Comparison of ENCODE assay signal across 8 mouse cellular contexts in genomic region chr9:56507682-56508061, GRCm38 (mm10).
DNase-seq lines count a peak whose midpoint lies in the region; ATAC-seq and TF ChIP-seq lines count a peak whose summit lies in the region.

No protein-coding gene starts in this region.

- peaks cover 79% of the 10 kb centered on the region for H3K4me1 ChIP-seq in E14TG2a.4 (replicated peaks; ENCODE audit: low read depth, low read length)
- peaks cover 48% of the 10 kb centered on the region for H3K4me1 ChIP-seq in hindbrain, embryonic 13.5 days (replicated peaks)

- no peaks in the 10 kb centered on the region; the same call in 1 of the 2 replicates for H3K27me3 ChIP-seq in E14TG2a.4 (ENCODE audit: insufficient read depth, low read length)
- no peaks in the 10 kb centered on the region for H3K27me3 ChIP-seq in hindbrain, embryonic 13.5 days

- peak overlapping the region; percentile 78 for H3K4me3 ChIP-seq in E14TG2a.4 (replicated peaks; ENCODE audit: low read length)
- H3K4me3 ChIP-seq in hindbrain, embryonic 13.5 days, result peak overlapping the region; percentile 31

- no peak for ATAC-seq in hindbrain, embryonic 13.5 days (ENCODE audit: low FRiP score)

- H3K9ac ChIP-seq in hindbrain, embryonic 13.5 days, result peak overlapping the region; percentile 67; the same call in 1 of the 2 replicates

- no peak for TF ChIP-seq CTCF in E14TG2a.4 (conservative IDR thresholded peaks at IDR 0.05; ENCODE audit: low read length)

- peak overlapping the region; percentile 95 for H3K27ac ChIP-seq in hindbrain, embryonic 13.5 days

- H3K9me3 ChIP-seq in E14TG2a.4 (ENCODE audit: low read length), result no peaks in the 10 kb centered on the region
- no peaks in the 10 kb centered on the region for H3K9me3 ChIP-seq in hindbrain, embryonic 13.5 days

- WGBS in hindbrain, embryonic 13.5 days, result 54% methylated on average over 4 of the region's 4 CpGs

- H3K36me3 ChIP-seq in E14TG2a.4 (ENCODE audit: insufficient read depth, low read length), result no peaks in the 10 kb centered on the region
- no peaks in the 10 kb centered on the region for H3K36me3 ChIP-seq in hindbrain, embryonic 13.5 days

- peak overlapping the region; percentile 56 for H3K4me2 ChIP-seq in hindbrain, embryonic 13.5 days

- peak; percentile 14 for DNase-seq in gastrocnemius, adult 18-20 months (ENCODE audit: low spot score)
- DNase-seq in gastrocnemius, postnatal 4 days (ENCODE audit: low spot score in 2 of 2), result no peak
- peak; percentile 34 for DNase-seq in lung, postnatal 25 days (ENCODE audit: low spot score)
- DNase-seq in right cerebral cortex, postnatal 36 days (ENCODE audit: low spot score in 2 of 2), result no peak
- DNase-seq in cerebellum, postnatal 36 days, result no peak
- no peak for DNase-seq in urinary bladder, adult 18-20 months (ENCODE audit: low spot score in 2 of 2)

Comparison
In these comparisons a context has a peak if more than half of its experiments do, and no peak if none do; other contexts are left out.
1. DNase-seq: peak in gastrocnemius, adult 18-20 months (single experiment) and lung, postnatal 25 days (single experiment); none in gastrocnemius, postnatal 4 days (0 of 2), right cerebral cortex, postnatal 36 days (0 of 2), cerebellum, postnatal 36 days (0 of 2) and urinary bladder, adult 18-20 months (0 of 2).